Mouse (Mus musculus): ENCODE measurements around the gene Zfp248. TPM values are rescaled to one million over a fixed set of nuclear protein-coding genes. Genes with fewer than 3 reads are reported as not detected.
A peak's percentile ranks its signal among the peaks of the same experiment; 100 is the strongest.

The Zfp248 gene
- polyA plus RNA-seq, 1 experiment from 2014 or later: 15.1 TPM

- Histone ChIP-seq H3K9ac (peak within 1 kb of the TSS; percentile 70), H3K27ac (peak within 1 kb of the TSS; percentile 53; the same call in 1 of the 2 replicates), H3K9me3 (no peaks in the 10 kb centered on the region), H3K27me3 (replicated peaks) (no peaks in the 10 kb centered on the region), H3K4me3 (peak within 1 kb of the TSS; percentile 89), H3K36me3 (peaks cover 28% of the 10 kb centered on the region), H3K4me2 (replicated peaks) (peak within 1 kb of the TSS; percentile 62), H3K4me1 (peaks cover 11% of the 10 kb centered on the region)
- peak; percentile 98 for ATAC-seq (ENCODE audit: low FRiP score, low read depth)
- under 1% methylated on average over 67 of the region's 67 CpGs for WGBS
Observed at GRCm38 (mm10) chr6:118419050-118419920, 36.0 kb downstream of the Zfp248 start, which contains the start of gene Bms1. Bms1 (minus strand) TSS chr6:118419474.

DNA sequence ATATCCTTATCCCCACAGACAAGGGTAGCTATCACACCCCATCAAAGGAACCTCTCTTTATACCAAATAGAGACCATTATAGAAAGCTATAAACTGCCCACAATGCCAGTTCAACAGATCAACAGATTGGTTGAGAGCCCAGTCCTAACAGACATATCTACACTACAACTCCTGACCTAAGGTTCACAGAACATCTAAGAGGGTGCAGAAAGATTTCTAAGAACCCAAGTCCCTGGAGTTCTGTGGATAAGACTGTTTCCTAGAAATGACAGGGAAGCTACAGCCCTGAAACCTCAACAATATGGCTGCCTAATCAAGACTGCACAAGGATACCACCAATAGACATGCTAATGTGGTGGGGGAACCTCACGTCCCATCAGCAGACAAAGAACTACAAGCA lies 44.9 kb downstream of the Zfp248 start:
- no peak overlapping the region for H3K9ac ChIP-seq
- 64% methylated on average over 1 of the region's 1 CpGs for WGBS
- no peak for ATAC-seq (ENCODE audit: low FRiP score, low read depth)
- H3K9me3 ChIP-seq: no peaks in the 10 kb centered on the region
- no peaks in the 10 kb centered on the region for H3K27me3 ChIP-seq (replicated peaks)
- no peak overlapping the region for H3K4me2 ChIP-seq (replicated peaks)
- peaks cover 77% of the 10 kb centered on the region for H3K36me3 ChIP-seq
- H3K27ac ChIP-seq: no peak overlapping the region
- H3K4me3 ChIP-seq: no peak overlapping the region
- no peaks in the 10 kb centered on the region for H3K4me1 ChIP-seq

DNA sequence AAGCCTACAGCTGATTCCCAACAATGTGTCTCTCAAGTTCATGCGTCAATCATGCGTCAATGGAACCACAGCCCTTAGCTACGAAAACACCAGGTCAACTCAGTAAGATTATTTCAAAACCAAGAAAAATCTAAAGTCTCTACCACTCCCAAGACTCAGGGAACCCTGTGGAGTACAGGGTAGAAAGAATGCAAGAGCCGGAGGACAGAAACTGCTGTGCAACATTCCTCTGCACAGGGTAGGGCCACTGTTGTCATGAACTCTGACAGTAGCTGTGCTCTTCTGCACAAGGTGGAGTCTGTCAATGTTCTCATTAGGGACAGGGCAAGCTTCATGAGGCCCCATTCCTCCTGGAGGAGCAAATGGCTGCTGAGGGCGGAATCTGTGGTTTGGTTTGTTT lies 46.8 kb downstream of the Zfp248 start:
- Histone ChIP-seq H3K4me3 (no peak overlapping the region), H3K9ac (no peak overlapping the region), H3K27ac (no peak overlapping the region), H3K27me3 (replicated peaks) (no peaks in the 10 kb centered on the region), H3K9me3 (no peaks in the 10 kb centered on the region), H3K36me3 (peaks cover 80% of the 10 kb centered on the region), H3K4me2 (replicated peaks) (no peak overlapping the region), H3K4me1 (no peaks in the 10 kb centered on the region)
- WGBS: 94% methylated on average over 5 of the region's 5 CpGs
- no peak for ATAC-seq (ENCODE audit: low FRiP score, low read depth)

GRCm38 (mm10) chr6:118406421-118406820 lies 48.9 kb downstream of the Zfp248 start:
- no peak for ATAC-seq (ENCODE audit: low FRiP score, low read depth)
- Histone ChIP-seq H3K9ac (no peak overlapping the region), H3K4me3 (no peak overlapping the region), H3K9me3 (no peaks in the 10 kb centered on the region), H3K27me3 (replicated peaks) (no peaks in the 10 kb centered on the region), H3K4me1 (no peaks in the 10 kb centered on the region), H3K4me2 (replicated peaks) (no peak overlapping the region), H3K27ac (no peak overlapping the region), H3K36me3 (peaks cover 75% of the 10 kb centered on the region)
- 83% methylated on average over 4 of the region's 4 CpGs for WGBS

GRCm38 (mm10) chr6:118390746-118391145 lies 64.6 kb downstream of the Zfp248 start:
- Histone ChIP-seq H3K27me3 (replicated peaks) (no peaks in the 10 kb centered on the region), H3K9ac (no peak overlapping the region), H3K9me3 (no peaks in the 10 kb centered on the region), H3K4me1 (no peaks in the 10 kb centered on the region), H3K36me3 (peaks cover 76% of the 10 kb centered on the region), H3K4me3 (no peak overlapping the region), H3K27ac (no peak overlapping the region), H3K4me2 (replicated peaks) (no peak overlapping the region)
- ATAC-seq (ENCODE audit: low FRiP score, low read depth): no peak

DNA sequence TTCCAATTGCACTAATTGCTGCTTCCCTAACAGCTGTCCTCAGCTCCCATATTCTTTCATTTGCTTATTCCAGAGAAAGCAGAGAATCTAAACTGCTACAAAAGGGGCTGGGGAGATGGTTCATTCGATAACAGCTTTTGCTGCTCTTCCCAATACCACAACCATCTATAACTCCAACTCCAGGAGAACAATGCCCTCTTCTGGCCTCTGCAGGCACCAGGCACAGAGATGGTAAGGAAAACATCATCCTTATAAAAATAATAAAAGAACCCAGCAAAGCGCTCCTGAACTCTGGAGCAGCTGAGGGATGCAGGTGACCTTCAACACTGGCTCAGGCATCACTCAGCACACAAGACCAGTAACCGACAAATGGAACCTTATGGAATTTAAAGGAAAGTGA lies 69.4 kb downstream of the Zfp248 start:
- H3K9ac ChIP-seq: no peak overlapping the region
- H3K4me3 ChIP-seq: no peak overlapping the region
- no peaks in the 10 kb centered on the region for H3K4me1 ChIP-seq
- H3K36me3 ChIP-seq: peaks cover 55% of the 10 kb centered on the region
- no peak overlapping the region for H3K4me2 ChIP-seq (replicated peaks)
- no peaks in the 10 kb centered on the region for H3K27me3 ChIP-seq (replicated peaks)
- no peak overlapping the region for H3K27ac ChIP-seq
- no peak for ATAC-seq (ENCODE audit: low FRiP score, low read depth)
- H3K9me3 ChIP-seq: no peaks in the 10 kb centered on the region
- WGBS: 88% methylated on average over 3 of the region's 3 CpGs

DNA sequence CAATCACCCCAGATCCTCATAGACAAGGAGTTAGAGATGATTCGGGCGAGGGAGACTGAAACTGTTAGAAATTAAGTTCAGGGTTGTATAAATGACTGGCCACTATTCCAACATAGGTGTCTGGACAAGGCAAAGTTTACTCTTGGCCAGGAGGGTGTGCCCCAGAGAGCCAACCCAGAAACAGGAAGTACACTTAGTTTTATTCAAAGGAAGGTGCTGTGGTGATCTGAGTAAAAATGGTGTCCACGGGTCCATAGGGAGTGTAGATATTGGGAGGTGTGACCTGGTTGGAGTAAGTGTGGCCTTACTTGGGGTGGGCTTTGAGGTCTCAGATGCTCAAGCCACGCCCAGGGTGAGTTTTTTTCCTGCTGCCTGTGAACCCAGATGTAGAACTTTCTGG lies 74.1 kb downstream of the Zfp248 start:
- Histone ChIP-seq H3K27me3 (replicated peaks) (no peaks in the 10 kb centered on the region), H3K36me3 (peaks cover 26% of the 10 kb centered on the region), H3K9ac (no peak overlapping the region), H3K9me3 (no peaks in the 10 kb centered on the region), H3K4me3 (no peak overlapping the region), H3K27ac (no peak overlapping the region), H3K4me2 (replicated peaks) (no peak overlapping the region), H3K4me1 (0 out of 2 replicates have a peak, but pooled peaks cover 3% of the 10 kb centered on the region)
- no peak for ATAC-seq (ENCODE audit: low FRiP score, low read depth)
- 86% methylated on average over 4 of the region's 4 CpGs for WGBS

- Histone ChIP-seq H3K36me3 (peaks cover 26% of the 10 kb centered on the region), H3K4me1 (0 out of 2 replicates have a peak, but pooled peaks cover 3% of the 10 kb centered on the region), H3K9ac (no peak overlapping the region), H3K9me3 (no peaks in the 10 kb centered on the region), H3K4me2 (replicated peaks) (no peak overlapping the region), H3K4me3 (no peak overlapping the region), H3K27me3 (replicated peaks) (no peaks in the 10 kb centered on the region), H3K27ac (no peak overlapping the region)
- ATAC-seq (ENCODE audit: low FRiP score, low read depth): no peak
- WGBS: 61% methylated on average over 3 of the region's 3 CpGs
Observed at GRCm38 (mm10) chr6:118380630-118381029, 74.7 kb downstream of the Zfp248 start.

GRCm38 (mm10) chr6:118379451-118380167 lies 75.7 kb downstream of the Zfp248 start:
- Histone ChIP-seq H3K27me3 (replicated peaks) (no peaks in the 10 kb centered on the region), H3K4me2 (replicated peaks) (peak overlapping the region; percentile 40; the same call in 1 of the 2 replicates), H3K36me3 (peaks cover 20% of the 10 kb centered on the region), H3K9me3 (no peaks in the 10 kb centered on the region), H3K4me3 (no peak overlapping the region), H3K4me1 (0 out of 2 replicates have a peak, but pooled peaks cover 3% of the 10 kb centered on the region), H3K27ac (no peak overlapping the region), H3K9ac (no peak overlapping the region)
- ATAC-seq (ENCODE audit: low FRiP score, low read depth): peak; percentile 89
- WGBS: 36% methylated on average over 20 of the region's 20 CpGs

DNA sequence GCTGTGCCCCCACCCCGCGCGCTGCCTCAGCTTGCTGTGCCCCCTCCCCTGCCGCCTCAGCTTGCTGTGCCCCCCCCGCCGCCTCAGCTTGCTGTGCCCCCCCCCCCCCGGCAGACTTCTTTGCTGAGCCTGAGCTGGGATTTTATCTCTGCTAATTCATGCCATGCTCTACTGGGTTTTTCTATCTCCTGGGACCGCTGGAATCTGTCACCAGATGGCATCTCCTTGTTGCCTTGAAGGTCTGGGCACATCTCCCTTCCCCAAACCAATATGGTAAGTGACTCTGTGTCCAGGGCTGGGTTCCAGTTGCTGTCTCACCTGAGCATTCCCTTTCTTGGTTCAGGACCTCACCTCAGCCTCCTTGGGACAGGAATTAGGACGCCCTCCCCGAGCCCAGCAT lies 77.7 kb downstream of the Zfp248 start:
- WGBS: 69% methylated on average over 10 of the region's 10 CpGs
- no peak overlapping the region for H3K4me3 ChIP-seq
- 0 out of 2 replicates have a peak, but pooled peaks cover 6% of the 10 kb centered on the region for H3K4me1 ChIP-seq
- no peaks in the 10 kb centered on the region for H3K27me3 ChIP-seq (replicated peaks)
- no peak overlapping the region for H3K4me2 ChIP-seq (replicated peaks)
- no peaks in the 10 kb centered on the region for H3K9me3 ChIP-seq
- H3K9ac ChIP-seq: no peak overlapping the region
- no peak overlapping the region for H3K27ac ChIP-seq
- ATAC-seq (ENCODE audit: low FRiP score, low read depth): no peak
- peaks cover under 1% of the 10 kb centered on the region for H3K36me3 ChIP-seq
